Mouse (Mus musculus): ENCODE measurements around the gene Hey2.

The Hey2 gene

DNA sequence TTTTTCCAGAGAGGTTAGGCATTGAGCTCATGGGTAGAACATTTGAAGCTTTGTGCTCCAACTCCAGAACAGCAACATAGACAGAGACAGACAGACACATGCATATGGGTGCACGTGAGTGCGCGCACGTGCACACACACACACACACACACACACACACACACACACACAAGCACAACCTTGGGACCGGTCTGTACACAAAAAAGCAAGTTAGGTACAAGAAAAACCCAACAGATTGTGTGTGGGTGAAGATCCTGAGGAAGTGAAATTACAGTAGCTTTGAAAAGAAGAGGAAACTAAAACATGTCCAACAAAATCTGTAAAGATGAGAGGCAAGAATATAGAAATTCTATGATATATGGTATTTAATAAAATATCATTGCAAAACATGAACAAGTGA, 53.1 kb downstream of the Hey2 start:
- no peak for DNase-seq

DNA sequence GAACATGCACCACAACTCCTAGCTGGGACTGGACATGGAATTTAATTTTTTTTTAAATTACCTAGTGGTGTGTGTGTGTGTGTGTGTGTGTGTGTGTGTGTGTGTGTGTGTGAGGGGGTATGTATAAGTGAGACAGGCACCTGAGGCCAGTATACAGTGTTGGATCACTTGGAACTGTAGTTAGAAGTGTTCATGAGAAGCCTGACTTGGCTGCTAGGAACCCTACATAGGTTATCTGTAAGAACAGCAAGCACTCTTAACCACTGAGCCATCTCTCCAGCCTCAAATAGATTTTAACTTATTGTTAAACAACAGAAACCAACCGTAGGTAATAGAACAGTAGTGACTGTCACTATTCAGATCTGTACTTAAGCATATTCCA, 54.3 kb downstream of the Hey2 start:
- DNase-seq, result no peak

DNA sequence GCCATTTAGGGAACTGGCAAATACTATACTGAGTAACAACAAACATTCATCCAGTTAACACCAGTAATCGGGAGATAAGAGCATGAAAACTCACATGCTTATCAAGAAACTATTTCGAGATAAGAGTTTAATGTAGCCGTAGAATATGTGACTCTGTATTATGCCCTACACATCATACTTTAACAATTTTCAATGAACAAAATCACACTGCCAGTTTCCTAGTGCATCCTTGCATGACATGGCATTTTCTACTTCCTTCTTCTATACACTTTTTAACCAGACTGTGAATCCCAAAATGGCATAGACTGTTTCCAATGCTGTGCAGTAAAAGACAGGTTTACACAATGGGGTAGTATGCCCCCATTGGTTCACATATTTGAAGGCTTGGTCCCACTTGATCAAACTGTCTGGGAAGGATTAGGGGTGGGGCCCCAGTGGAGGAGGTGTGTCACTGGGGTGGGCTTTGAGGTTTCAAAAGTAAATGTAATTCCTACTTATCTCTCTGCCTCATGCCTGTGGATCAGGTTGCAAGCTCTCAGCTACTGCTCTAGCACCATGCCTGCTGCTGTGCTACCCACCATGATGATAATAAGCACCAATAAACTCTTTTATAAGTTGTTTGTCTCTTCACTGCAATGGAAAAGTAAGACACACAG, 54.8 kb downstream of the Hey2 start:
- no peak for DNase-seq

DNA sequence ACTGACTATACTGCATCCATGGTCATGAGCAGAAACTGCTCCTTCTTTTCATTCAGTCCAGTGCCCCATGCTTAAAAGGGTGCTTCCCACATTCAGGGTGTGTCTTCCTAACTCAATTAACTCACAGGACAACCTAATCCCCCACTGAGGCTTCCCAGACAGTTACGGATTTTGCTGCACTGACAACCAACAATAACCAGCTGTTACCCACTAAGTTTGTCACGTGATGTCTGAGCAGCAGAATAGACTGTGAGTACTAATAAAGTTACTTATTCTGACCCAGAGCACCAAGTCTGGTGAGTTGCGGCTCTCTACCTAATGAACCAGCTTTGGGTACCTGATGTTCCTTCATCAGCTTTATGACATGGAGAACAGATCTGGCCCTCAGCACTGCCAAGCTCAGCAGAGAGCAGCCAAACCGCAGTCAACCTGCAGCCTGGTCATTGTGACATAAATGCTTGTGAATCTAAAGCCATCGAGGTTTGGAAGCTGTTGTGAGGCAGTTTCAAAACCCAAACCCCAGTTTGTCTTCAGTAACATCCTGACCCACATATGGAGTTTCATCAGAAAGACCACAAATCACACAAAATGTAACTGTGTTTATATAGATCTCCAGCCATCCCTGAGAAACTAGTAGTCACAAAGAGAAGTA, 56.4 kb downstream of the Hey2 start:
- no peak for DNase-seq
